17 mouse cellular contexts compared by ENCODE assay signal in genomic region chr10:79931797-79932196, GRCm38 (mm10). TPM values are rescaled to one million over a fixed set of nuclear protein-coding genes. Genes with fewer than 3 reads are reported as not detected.
DNase-seq lines count a peak whose midpoint lies in the region; ATAC-seq and TF ChIP-seq lines count a peak whose summit lies in the region.
"Had no signal": no experiment of that assay in that cellular context is flagged by ENCODE, and none has a peak within 500 bp of the region (broad histone marks: within the 10 kb centered on the region; RNA-seq: fewer than 3 reads in every experiment).

No protein-coding gene starts in this region.

- peaks cover 16% of the 10 kb centered on the region for H3K36me3 ChIP-seq in kidney, postnatal 0 days (ENCODE audit: insufficient read depth, low read length)
- H3K36me3 ChIP-seq in testis, adult 2 months (ENCODE audit: control insufficient read depth, insufficient read depth, low read length): no peaks in the 10 kb centered on the region

- no peaks in the 10 kb centered on the region for H3K9me3 ChIP-seq in kidney, postnatal 0 days (replicated peaks; ENCODE audit: low read length)

- WGBS in kidney, postnatal 0 days: 78% methylated on average over 9 of the region's 9 CpGs

- no peak for TF ChIP-seq POLR2A in testis, adult 2 months (IDR thresholded peaks at IDR 0.05; ENCODE audit: control insufficient read depth, low read depth, low read length)

- H3K27me3 ChIP-seq in kidney, postnatal 0 days (ENCODE audit: insufficient read depth, low read length): no peaks in the 10 kb centered on the region
- no peaks in the 10 kb centered on the region for H3K27me3 ChIP-seq in testis, adult 2 months (ENCODE audit: control insufficient read depth, insufficient read depth, low read length)

- no peak overlapping the region for H3K9ac ChIP-seq in kidney, postnatal 0 days (ENCODE audit: low read depth, low read length)
- H3K9ac ChIP-seq: forebrain, postnatal 0 days had no signal

- H3K4me1 ChIP-seq in kidney, postnatal 0 days (replicated peaks; ENCODE audit: insufficient read depth, low read length): peaks cover 54% of the 10 kb centered on the region
- H3K4me1 ChIP-seq in testis, adult 2 months (ENCODE audit: control insufficient read depth, insufficient read depth, low read length): peaks cover 39% of the 10 kb centered on the region

- peak; percentile 93 for DNase-seq in heart, adult 11 months
- DNase-seq in heart, postnatal 25 days (ENCODE audit: low spot score): no peak
- DNase-seq in kidney, postnatal 0 days (ENCODE audit: low spot score): no peak
- DNase-seq in kidney, postnatal 25 days: no peak
- no peak for DNase-seq in testis, postnatal 10 days (ENCODE audit: low spot score)
- no peak for DNase-seq in layer of hippocampus, adult 9-11 months
- DNase-seq: forebrain, postnatal 0 days; gastrocnemius, postnatal 25 days; kidney, postnatal 10 days; layer of hippocampus, postnatal 36 days; right cerebral cortex, postnatal 25 days; thymus, postnatal 36 days had no signal

- H3K27ac ChIP-seq in kidney, postnatal 0 days: peak overlapping the region; percentile 15; the same call in 1 of the 2 replicates
- H3K27ac ChIP-seq in testis, adult 2 months (ENCODE audit: control insufficient read depth, insufficient read depth, low read depth, low read length): no peak overlapping the region

- ATAC-seq in kidney, postnatal 0 days (replicated peaks; ENCODE audit: low FRiP score, low read depth): no peak
- ATAC-seq in granulocyte monocyte progenitor cell, adult 5-6 weeks (replicated peaks; ENCODE audit: poor library complexity, severe bottlenecking): no peak
- ATAC-seq: forebrain, postnatal 0 days; hindbrain, embryonic 16.5 days had no signal

- H3K4me3 ChIP-seq in kidney, postnatal 0 days (replicated peaks; ENCODE audit: low read depth, low read length): no peak overlapping the region
- peak overlapping the region; percentile 83 for H3K4me3 ChIP-seq in testis, adult 2 months (ENCODE audit: control insufficient read depth, low read depth, low read length)

- H3K4me2 ChIP-seq in kidney, postnatal 0 days (ENCODE audit: low read length): no peak overlapping the region

- no peak for TF ChIP-seq CTCF in kidney, postnatal 0 days (IDR thresholded peaks at IDR 0.05; ENCODE audit: low read depth)
- TF ChIP-seq CTCF in testis, adult 2 months (IDR thresholded peaks at IDR 0.05; ENCODE audit: control insufficient read depth, insufficient read depth, insufficient replicate concordance, low read depth, low read length): no peak

- intact Hi-C loops in heart, postnatal 25 days (cut with DNase I): no loop called here

RNA-seq across cellular contexts. Expression of gene Arid3a, which starts 5.0 kb away (rescaled TPM):
- 1 to 10 TPM; 1.9 to 2.0 TPM for total RNA-seq in heart, postnatal 25 days (2021)
- 4.1 and 4.5 TPM in 2 replicates for polyA plus RNA-seq in kidney, postnatal 0 days (2015; fragmentation: Nextera tagmentation; extraction: Ambion mirVana)
- 59.5 and 65.0 TPM in 2 replicates for polyA plus RNA-seq in testis, adult 2 months (2012; rRNA removed)
- 21.2 and 22.5 TPM in 2 replicates for total RNA-seq in granulocyte monocyte progenitor cell, adult 5-6 weeks (2014; fragmentation: Nextera tagmentation)
- total RNA-seq in granulocyte monocyte progenitor cell, adult 5-6 weeks (2017): 32.4 and 36.7 TPM in 2 replicates

RNA-seq across cellular contexts. Expression of gene R3hdm4, which starts 10.8 kb away (rescaled TPM):
- 10 to 100 TPM; 81.1 to 82.9 TPM for total RNA-seq in heart, postnatal 25 days (2021)
- polyA plus RNA-seq in kidney, postnatal 0 days (2015; fragmentation: Nextera tagmentation; extraction: Ambion mirVana): 120 and 137 TPM in 2 replicates
- 15.0 and 15.2 TPM in 2 replicates for polyA plus RNA-seq in testis, adult 2 months (2012; rRNA removed)
- total RNA-seq in granulocyte monocyte progenitor cell, adult 5-6 weeks (2014; fragmentation: Nextera tagmentation): 62.9 and 64.6 TPM in 2 replicates
- total RNA-seq in granulocyte monocyte progenitor cell, adult 5-6 weeks (2017): 39.1 and 40.4 TPM in 2 replicates

RNA-seq across cellular contexts. Expression of gene Kiss1r, which starts 15.0 kb away (rescaled TPM):
- total RNA-seq in heart, postnatal 25 days (2021): under 1 TPM; 0.14 to 0.18 TPM
- polyA plus RNA-seq in kidney, postnatal 0 days (2015; fragmentation: Nextera tagmentation; extraction: Ambion mirVana): 1.6 and 1.8 TPM in 2 replicates
- 0.75 and 0.99 TPM in 2 replicates for polyA plus RNA-seq in testis, adult 2 months (2012; rRNA removed)
- total RNA-seq in granulocyte monocyte progenitor cell, adult 5-6 weeks (2014; fragmentation: Nextera tagmentation): not detected in 2 replicates
- total RNA-seq in granulocyte monocyte progenitor cell, adult 5-6 weeks (2017): 0.26 TPM in 1 of 2 replicates, not detected in the other

RNA-seq across cellular contexts. Expression of gene Gm26602, which starts 21.1 kb away (rescaled TPM):
- total RNA-seq in heart, postnatal 25 days (2021): not detected
- 4.8 and 21.6 TPM in 2 replicates for polyA plus RNA-seq in kidney, postnatal 0 days (2015; fragmentation: Nextera tagmentation; extraction: Ambion mirVana)
- not detected in 2 replicates for polyA plus RNA-seq in testis, adult 2 months (2012; rRNA removed)
- total RNA-seq in granulocyte monocyte progenitor cell, adult 5-6 weeks (2014; fragmentation: Nextera tagmentation): not detected in 2 replicates
- total RNA-seq in granulocyte monocyte progenitor cell, adult 5-6 weeks (2017): 0.98 TPM in 1 of 2 replicates, not detected in the other
- total RNA-seq: forebrain, postnatal 0 days; gastrocnemius, postnatal 25 days; layer of hippocampus, postnatal 36 days; liver, adult 2 months had no signal
- polyA plus RNA-seq: brain, embryonic 14.5 days; liver, adult 2 months had no signal

RNA-seq across cellular contexts. Expression of gene Med16, which starts 23.1 kb away (rescaled TPM):
- total RNA-seq in heart, postnatal 25 days (2021): 10 to 100 TPM; 49.2 to 50.7 TPM
- polyA plus RNA-seq in kidney, postnatal 0 days (2015; fragmentation: Nextera tagmentation; extraction: Ambion mirVana): 44.9 and 49.0 TPM in 2 replicates
- polyA plus RNA-seq in testis, adult 2 months (2012; rRNA removed): 163 and 181 TPM in 2 replicates
- total RNA-seq in granulocyte monocyte progenitor cell, adult 5-6 weeks (2014; fragmentation: Nextera tagmentation): 14.1 and 20.3 TPM in 2 replicates
- 17.0 and 18.7 TPM in 2 replicates for total RNA-seq in granulocyte monocyte progenitor cell, adult 5-6 weeks (2017)

Comparison
In these comparisons a context has a peak if more than half of its experiments do, and no peak if none do; other contexts are left out.
1. RNA of gene Arid3a, which starts 5.0 kb away (total RNA-seq): 21.2 to 36.7 TPM in granulocyte monocyte progenitor cell, adult 5-6 weeks; 1.9 to 2.0 TPM in heart, postnatal 25 days; every median in the first group is over 4 times any median in the second.